Mouse (Mus musculus): ENCODE data around the gene Gins3.

DNA sequence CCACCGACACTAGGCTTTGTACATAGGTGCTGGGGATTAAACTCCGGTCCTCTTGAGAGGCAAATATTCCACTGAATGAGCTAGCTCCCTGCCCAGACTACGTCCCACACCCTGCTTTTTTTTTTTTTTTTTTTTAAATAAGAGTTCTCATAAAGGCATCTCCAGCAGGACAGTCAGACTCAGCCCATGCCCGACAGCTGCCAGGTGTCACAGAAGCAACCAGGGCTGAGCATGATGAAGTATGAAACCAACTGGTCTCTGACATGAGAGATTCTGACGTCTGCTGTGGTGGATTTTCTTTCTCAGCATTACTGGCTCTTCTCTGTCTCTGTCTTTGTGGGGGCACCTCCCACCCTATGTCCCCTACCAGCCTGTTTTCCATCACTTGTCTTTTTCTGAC lies 21.5 kb upstream of the Gins3 start:
- TF ChIP-seq CTCF (IDR thresholded peaks at IDR 0.05; ENCODE audit: low read depth, low read length) = no peak
- no peak for TF ChIP-seq POLR2A (IDR thresholded peaks at IDR 0.05; ENCODE audit: extremely low read depth, insufficient read depth, low read length)

Measured in liver, adult 2 months (tissue).